Comparison of ENCODE assay signal across 8 mouse cellular contexts in the genomic region with DNA sequence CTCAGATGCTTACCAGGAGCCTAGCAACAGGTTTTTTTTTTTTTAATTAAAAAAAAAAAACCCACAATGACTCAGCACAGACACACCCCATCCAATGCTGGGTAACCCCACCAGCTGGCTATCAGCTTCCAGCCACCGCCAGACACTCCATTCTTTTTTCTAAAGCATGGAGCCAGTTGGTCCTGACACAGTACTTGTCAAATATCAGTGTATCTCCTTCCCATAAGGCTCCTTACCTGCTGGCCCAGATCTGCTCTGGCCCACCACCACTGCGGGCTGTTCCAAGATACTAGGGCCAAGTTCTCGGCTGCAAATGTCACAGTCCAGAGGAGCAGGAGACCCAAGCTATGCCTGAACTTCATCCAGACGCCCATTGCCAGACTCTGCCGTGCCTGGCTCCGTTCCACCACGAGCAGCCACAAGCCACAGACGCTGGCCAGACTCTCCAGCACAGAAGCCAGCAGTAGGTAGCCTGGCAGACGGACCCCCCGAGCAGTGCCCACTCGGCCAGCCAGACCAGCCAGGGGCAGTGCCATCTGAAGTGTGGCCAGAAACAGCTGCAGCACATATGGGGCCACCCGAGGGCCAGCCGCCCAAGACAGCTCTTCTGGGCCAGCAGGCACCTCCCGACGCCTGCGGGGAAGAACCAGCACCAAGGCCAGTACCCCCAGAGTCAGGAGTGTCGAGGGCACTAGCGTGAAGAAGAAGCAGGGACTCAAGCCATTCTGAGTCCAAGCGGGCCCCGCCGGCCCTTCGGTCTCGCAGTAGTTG. TPM values are rescaled to one million over a fixed set of nuclear protein-coding genes. Genes with fewer than 3 reads are reported as not detected.
DNase-seq lines count a peak whose midpoint lies in the region; ATAC-seq and TF ChIP-seq lines count a peak whose summit lies in the region.

No protein-coding gene starts in this region.

- no peaks in the 10 kb centered on the region; the same call in 1 of the 2 replicates for H3K4me1 ChIP-seq in bone marrow, adult 2 months (ENCODE audit: control insufficient read depth, insufficient read depth, low read length)
- H3K4me1 ChIP-seq in embryonic facial prominence, embryonic 15.5 days, result peaks cover 20% of the 10 kb centered on the region
- H3K4me1 ChIP-seq in heart, embryonic 13.5 days, result peaks cover 21% of the 10 kb centered on the region
- H3K4me1 ChIP-seq in kidney, embryonic 16.5 days (ENCODE audit: insufficient read depth, low read length), result peaks cover 8% of the 10 kb centered on the region
- peaks cover 46% of the 10 kb centered on the region for H3K4me1 ChIP-seq in liver, embryonic 15.5 days (replicated peaks)

- peak overlapping the region; percentile 94 for H3K27ac ChIP-seq in bone marrow, adult 2 months (ENCODE audit: control insufficient read depth, insufficient read depth, low read depth, low read length, poor library complexity)
- 0 out of 2 replicates have a peak overlapping the region, but pooled peaks have one; percentile 12 for H3K27ac ChIP-seq in embryonic facial prominence, embryonic 15.5 days (replicated peaks)
- H3K27ac ChIP-seq in heart, embryonic 13.5 days (replicated peaks), result peak overlapping the region; percentile 43
- H3K27ac ChIP-seq in kidney, embryonic 16.5 days (ENCODE audit: low read length), result no peak overlapping the region
- peak overlapping the region; percentile 99 for H3K27ac ChIP-seq in liver, embryonic 15.5 days (replicated peaks)

- peak; percentile 25 for ATAC-seq in embryonic facial prominence, embryonic 15.5 days (ENCODE audit: insufficient number of reproducible peaks, low FRiP score, low TSS enrichment, low read depth)
- peak; percentile 11; the same call in 1 of the 2 replicates for ATAC-seq in heart, embryonic 13.5 days (ENCODE audit: extremely low read depth, insufficient number of reproducible peaks, low FRiP score, low TSS enrichment)
- peak; percentile 47 for ATAC-seq in kidney, embryonic 16.5 days (ENCODE audit: low FRiP score, low TSS enrichment)
- peak; percentile 76 for ATAC-seq in liver, embryonic 15.5 days (ENCODE audit: insufficient read depth)

- TF ChIP-seq CTCF in bone marrow, adult 2 months (IDR thresholded peaks at IDR 0.05; ENCODE audit: control insufficient read depth, insufficient read depth, low read length), result no peak

- WGBS in bone marrow, adult 2 months, result under 1% methylated on average over 23 of the region's 23 CpGs
- WGBS in embryonic facial prominence, embryonic 15.5 days, result 7% methylated on average over 23 of the region's 23 CpGs
- WGBS in heart, embryonic 13.5 days, result 5% methylated on average over 23 of the region's 23 CpGs
- 6% methylated on average over 23 of the region's 23 CpGs for WGBS in kidney, embryonic 16.5 days
- WGBS in liver, embryonic 15.5 days (ENCODE audit: insufficient replicate concordance), result 2% methylated on average over 23 of the region's 23 CpGs

- DNase-seq in left cerebral cortex, adult 18-20 months (ENCODE audit: low spot score in 2 of 2), result peak; percentile 25 to 34
- DNase-seq in left cerebral cortex, adult 11 months (ENCODE audit: low spot score), result no peak
- DNase-seq in retina, postnatal 1 day, result peak; percentile 1

- no peaks in the 10 kb centered on the region for H3K9me3 ChIP-seq in embryonic facial prominence, embryonic 15.5 days (replicated peaks)
- no peaks in the 10 kb centered on the region for H3K9me3 ChIP-seq in heart, embryonic 13.5 days
- no peaks in the 10 kb centered on the region for H3K9me3 ChIP-seq in kidney, embryonic 16.5 days (ENCODE audit: low read length)
- H3K9me3 ChIP-seq in liver, embryonic 15.5 days (replicated peaks), result no peaks in the 10 kb centered on the region

- no peak for TF ChIP-seq POLR2A in bone marrow, adult 2 months (IDR thresholded peaks at IDR 0.05; ENCODE audit: borderline replicate concordance, control insufficient read depth, low read depth, low read length)

- H3K36me3 ChIP-seq in embryonic facial prominence, embryonic 15.5 days, result peaks cover 57% of the 10 kb centered on the region
- H3K36me3 ChIP-seq in heart, embryonic 13.5 days, result peaks cover 69% of the 10 kb centered on the region
- peaks cover 32% of the 10 kb centered on the region for H3K36me3 ChIP-seq in kidney, embryonic 16.5 days (ENCODE audit: insufficient read depth, low read length)
- H3K36me3 ChIP-seq in liver, embryonic 15.5 days (replicated peaks), result peaks cover 76% of the 10 kb centered on the region

- H3K9ac ChIP-seq in embryonic facial prominence, embryonic 15.5 days, result peak overlapping the region; percentile 44
- H3K9ac ChIP-seq in heart, embryonic 13.5 days, result peak overlapping the region; percentile 84
- H3K9ac ChIP-seq in kidney, embryonic 16.5 days (replicated peaks; ENCODE audit: low read length), result peak overlapping the region; percentile 78
- peak overlapping the region; percentile 94 for H3K9ac ChIP-seq in liver, embryonic 15.5 days

- H3K4me2 ChIP-seq in embryonic facial prominence, embryonic 15.5 days (replicated peaks), result peak overlapping the region; percentile 92
- H3K4me2 ChIP-seq in heart, embryonic 13.5 days, result peak overlapping the region; percentile 99
- peak overlapping the region; percentile 98 for H3K4me2 ChIP-seq in kidney, embryonic 16.5 days (replicated peaks; ENCODE audit: low read depth, low read length)
- H3K4me2 ChIP-seq in liver, embryonic 15.5 days, result peak overlapping the region; percentile 89

- peak overlapping the region; percentile 78 for H3K4me3 ChIP-seq in bone marrow, adult 2 months (replicated peaks; ENCODE audit: control insufficient read depth, low read depth, low read length)
- H3K4me3 ChIP-seq in embryonic facial prominence, embryonic 15.5 days (replicated peaks), result peak overlapping the region; percentile 51
- peak overlapping the region; percentile 72 for H3K4me3 ChIP-seq in heart, embryonic 13.5 days
- peak overlapping the region; percentile 66 for H3K4me3 ChIP-seq in kidney, embryonic 16.5 days (ENCODE audit: low read length)
- peak overlapping the region; percentile 68 for H3K4me3 ChIP-seq in liver, embryonic 15.5 days (replicated peaks)

- H3K27me3 ChIP-seq in embryonic facial prominence, embryonic 15.5 days, result no peaks in the 10 kb centered on the region
- H3K27me3 ChIP-seq in heart, embryonic 13.5 days (replicated peaks), result no peaks in the 10 kb centered on the region
- H3K27me3 ChIP-seq in kidney, embryonic 16.5 days (ENCODE audit: insufficient read depth, low read length), result no peaks in the 10 kb centered on the region
- H3K27me3 ChIP-seq in liver, embryonic 15.5 days, result no peaks in the 10 kb centered on the region

RNA-seq across cellular contexts. Expression of a gene that starts 0.7 kb away (rescaled TPM):
- 10 to 100 TPM; 20.4 to 22.2 TPM for total RNA-seq in left cerebral cortex, adult 18-20 months (2021)
- 151 and 182 TPM in 2 replicates for polyA plus RNA-seq in bone marrow, adult 2 months (2011; ENCODE audit: insufficient read depth, insufficient read length, low replicate concordance, missing spikeins)
- 20.7 and 23.3 TPM in 2 replicates for polyA plus RNA-seq in embryonic facial prominence, embryonic 15.5 days (2015; fragmentation: Nextera tagmentation; extraction: Ambion mirVana)
- 14.8 and 17.6 TPM in 2 replicates for polyA plus RNA-seq in heart, embryonic 13.5 days (2015; fragmentation: Nextera tagmentation; extraction: Ambion mirVana)
- polyA plus RNA-seq in kidney, embryonic 16.5 days (2015; fragmentation: Nextera tagmentation; extraction: Ambion mirVana), result 36.4 and 37.2 TPM in 2 replicates
- polyA plus RNA-seq in liver, embryonic 15.5 days (2015; fragmentation: Nextera tagmentation; extraction: Ambion mirVana), result 60.5 and 63.3 TPM in 2 replicates

RNA-seq across cellular contexts. Expression of a gene that starts 11.1 kb away (rescaled TPM):
- 10 to 100 TPM; 26.3 to 29.1 TPM for total RNA-seq in left cerebral cortex, adult 18-20 months (2021)
- 28.5 and 49.8 TPM in 2 replicates for polyA plus RNA-seq in bone marrow, adult 2 months (2011; ENCODE audit: insufficient read depth, insufficient read length, low replicate concordance, missing spikeins)
- polyA plus RNA-seq in embryonic facial prominence, embryonic 15.5 days (2015; fragmentation: Nextera tagmentation; extraction: Ambion mirVana), result 46.5 and 51.2 TPM in 2 replicates
- 27.2 and 31.7 TPM in 2 replicates for polyA plus RNA-seq in heart, embryonic 13.5 days (2015; fragmentation: Nextera tagmentation; extraction: Ambion mirVana)
- polyA plus RNA-seq in kidney, embryonic 16.5 days (2015; fragmentation: Nextera tagmentation; extraction: Ambion mirVana), result 48.4 and 51.0 TPM in 2 replicates
- polyA plus RNA-seq in liver, embryonic 15.5 days (2015; fragmentation: Nextera tagmentation; extraction: Ambion mirVana), result 43.4 and 44.5 TPM in 2 replicates

RNA-seq across cellular contexts. Expression of a gene that starts 12.4 kb away (rescaled TPM):
- 10 to 100 TPM; 24.4 to 27.0 TPM for total RNA-seq in left cerebral cortex, adult 18-20 months (2021)
- 16.6 and 27.7 TPM in 2 replicates for polyA plus RNA-seq in bone marrow, adult 2 months (2011; ENCODE audit: insufficient read depth, insufficient read length, low replicate concordance, missing spikeins)
- 27.9 and 30.2 TPM in 2 replicates for polyA plus RNA-seq in embryonic facial prominence, embryonic 15.5 days (2015; fragmentation: Nextera tagmentation; extraction: Ambion mirVana)
- polyA plus RNA-seq in heart, embryonic 13.5 days (2015; fragmentation: Nextera tagmentation; extraction: Ambion mirVana), result 23.7 and 26.4 TPM in 2 replicates
- 29.2 and 30.1 TPM in 2 replicates for polyA plus RNA-seq in kidney, embryonic 16.5 days (2015; fragmentation: Nextera tagmentation; extraction: Ambion mirVana)
- 9.7 and 10.0 TPM in 2 replicates for polyA plus RNA-seq in liver, embryonic 15.5 days (2015; fragmentation: Nextera tagmentation; extraction: Ambion mirVana)

RNA-seq across cellular contexts. Expression of a gene that starts 12.5 kb away (rescaled TPM):
- 100 to 1,000 TPM; 124 to 125 TPM for total RNA-seq in left cerebral cortex, adult 18-20 months (2021)
- 24.6 and 39.2 TPM in 2 replicates for polyA plus RNA-seq in bone marrow, adult 2 months (2011; ENCODE audit: insufficient read depth, insufficient read length, low replicate concordance, missing spikeins)
- 32.5 and 37.7 TPM in 2 replicates for polyA plus RNA-seq in embryonic facial prominence, embryonic 15.5 days (2015; fragmentation: Nextera tagmentation; extraction: Ambion mirVana)
- polyA plus RNA-seq in heart, embryonic 13.5 days (2015; fragmentation: Nextera tagmentation; extraction: Ambion mirVana), result 28.7 and 30.4 TPM in 2 replicates
- 33.0 and 36.0 TPM in 2 replicates for polyA plus RNA-seq in kidney, embryonic 16.5 days (2015; fragmentation: Nextera tagmentation; extraction: Ambion mirVana)
- 24.1 and 28.1 TPM in 2 replicates for polyA plus RNA-seq in liver, embryonic 15.5 days (2015; fragmentation: Nextera tagmentation; extraction: Ambion mirVana)

RNA-seq across cellular contexts. Expression of a gene that starts 31.1 kb away (rescaled TPM):
- total RNA-seq in left cerebral cortex, adult 18-20 months (2021), result 10 to 100 TPM; 10.8 to 12.2 TPM
- polyA plus RNA-seq in bone marrow, adult 2 months (2011; ENCODE audit: insufficient read depth, insufficient read length, low replicate concordance, missing spikeins), result 23.0 and 43.6 TPM in 2 replicates
- polyA plus RNA-seq in embryonic facial prominence, embryonic 15.5 days (2015; fragmentation: Nextera tagmentation; extraction: Ambion mirVana), result 18.2 and 25.1 TPM in 2 replicates
- 6.9 and 8.2 TPM in 2 replicates for polyA plus RNA-seq in heart, embryonic 13.5 days (2015; fragmentation: Nextera tagmentation; extraction: Ambion mirVana)
- polyA plus RNA-seq in kidney, embryonic 16.5 days (2015; fragmentation: Nextera tagmentation; extraction: Ambion mirVana), result 57.4 and 63.8 TPM in 2 replicates
- polyA plus RNA-seq in liver, embryonic 15.5 days (2015; fragmentation: Nextera tagmentation; extraction: Ambion mirVana), result 3.2 and 4.5 TPM in 2 replicates

Comparison
In these comparisons a context has a peak if more than half of its experiments do, and no peak if none do; other contexts are left out.
1. ATAC-seq: peak in every context shown above with its lines; median percentile 76 in liver, embryonic 15.5 days; 47 in kidney, embryonic 16.5 days; 25 in embryonic facial prominence, embryonic 15.5 days; 11 in heart, embryonic 13.5 days.
2. H3K9ac ChIP-seq: peak in every context shown above with its lines; median percentile 94 in liver, embryonic 15.5 days; 84 in heart, embryonic 13.5 days; 78 in kidney, embryonic 16.5 days; 44 in embryonic facial prominence, embryonic 15.5 days.